Mouse (Mus musculus): Measurements from ENCODE around the gene Fam13a. TPM values are rescaled to one million over a fixed set of nuclear protein-coding genes. Genes with fewer than 3 reads are reported as not detected.

Gene Fam13a
- 5.8 and 16.6 TPM in 2 replicates for polyA plus RNA-seq (2012; rRNA removed)

- DNase-seq (ENCODE audit: low read depth) = no peak
These were observed at the start of gene Fam13a for GRCm38 (mm10) chr6:59024164-59024724. Gene Fam13a (minus strand): TSS chr6:59024549.

DNA sequence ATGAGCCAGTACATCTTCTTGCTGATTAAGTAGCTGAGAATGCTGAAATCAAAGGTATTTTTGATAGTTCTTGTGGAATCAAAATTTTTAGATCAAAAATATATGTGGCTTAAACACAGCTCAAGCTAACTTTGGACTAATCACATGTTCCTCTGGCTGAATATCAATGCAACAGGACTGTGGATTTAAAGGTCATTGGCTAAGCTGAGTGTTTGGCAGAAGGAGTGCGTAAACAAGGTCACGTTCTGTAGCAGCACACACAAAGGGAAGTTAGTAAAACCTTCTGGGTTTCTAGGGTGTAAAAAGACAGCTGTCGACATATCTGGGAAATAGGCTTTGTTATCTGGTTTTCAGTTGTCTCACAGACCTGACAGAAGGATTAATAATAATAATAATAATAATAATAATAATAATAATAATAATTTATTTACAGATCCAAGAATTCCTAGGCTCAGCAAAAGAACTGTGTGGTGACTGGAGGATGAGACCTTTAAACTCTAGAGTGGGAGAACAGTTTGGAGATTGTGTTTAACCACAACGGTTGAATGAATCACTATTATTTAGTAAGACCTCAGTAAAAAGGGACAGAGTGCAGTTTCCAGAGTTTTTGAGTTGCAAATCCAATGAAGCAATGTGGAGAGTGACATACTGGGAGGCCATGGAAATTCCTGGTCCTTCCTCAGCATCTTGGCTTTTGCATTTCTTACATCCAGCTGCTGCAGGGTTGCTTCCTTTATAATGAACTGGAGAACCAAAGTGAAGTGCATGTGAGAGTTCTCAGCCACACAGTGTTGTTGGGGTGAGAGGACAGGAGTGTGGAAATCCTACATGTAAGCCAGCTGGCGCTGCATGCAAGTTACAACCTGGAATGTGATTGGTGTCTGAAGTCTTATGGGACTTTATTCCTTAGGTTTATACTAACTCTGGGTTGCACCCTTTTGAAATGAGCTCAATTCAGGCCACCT is 48.0 kb upstream of the Fam13a start:
- no peak for DNase-seq (ENCODE audit: low read depth)

DNA sequence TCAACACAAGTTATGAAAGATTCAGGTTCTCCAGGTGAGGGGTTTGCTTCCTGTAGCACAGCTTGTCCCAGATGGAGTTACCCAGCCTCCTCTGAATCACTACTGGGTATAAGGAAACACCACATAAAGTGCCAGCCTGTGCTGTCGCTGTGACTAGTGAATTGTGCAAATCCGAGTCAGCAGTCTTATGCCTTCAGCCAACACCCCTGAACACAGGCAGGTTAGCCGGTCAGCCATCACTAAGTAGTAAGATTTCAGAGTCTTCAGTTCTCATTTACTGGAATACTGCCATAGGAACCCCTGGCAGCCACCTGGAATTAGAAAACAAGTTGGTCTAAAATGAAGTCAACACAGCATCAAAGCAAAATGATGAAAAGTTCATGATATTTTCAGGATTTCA is 47.3 kb upstream of the Fam13a start:
- DNase-seq (ENCODE audit: low read depth) = no peak

DNA sequence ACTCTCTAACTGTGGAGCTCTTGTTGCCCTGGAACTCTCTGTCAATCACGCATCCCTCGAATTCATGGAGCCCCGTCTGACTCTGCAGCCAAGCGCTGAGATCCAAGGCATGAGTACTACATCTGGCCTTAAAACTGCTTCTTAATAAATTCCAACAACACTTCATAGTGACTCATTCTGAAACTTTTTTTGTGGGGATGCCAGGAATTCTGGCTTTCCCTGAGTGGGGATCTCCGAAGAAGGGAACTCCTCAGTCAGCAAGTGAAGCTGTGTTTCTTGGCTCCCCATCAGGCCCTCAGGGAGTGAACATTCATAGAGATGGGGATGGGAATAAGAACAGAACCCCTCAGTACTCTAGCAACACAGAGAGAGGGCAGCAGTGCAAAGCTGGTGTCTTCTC is 43.8 kb upstream of the Fam13a start:
- DNase-seq (ENCODE audit: low read depth) = no peak

DNA sequence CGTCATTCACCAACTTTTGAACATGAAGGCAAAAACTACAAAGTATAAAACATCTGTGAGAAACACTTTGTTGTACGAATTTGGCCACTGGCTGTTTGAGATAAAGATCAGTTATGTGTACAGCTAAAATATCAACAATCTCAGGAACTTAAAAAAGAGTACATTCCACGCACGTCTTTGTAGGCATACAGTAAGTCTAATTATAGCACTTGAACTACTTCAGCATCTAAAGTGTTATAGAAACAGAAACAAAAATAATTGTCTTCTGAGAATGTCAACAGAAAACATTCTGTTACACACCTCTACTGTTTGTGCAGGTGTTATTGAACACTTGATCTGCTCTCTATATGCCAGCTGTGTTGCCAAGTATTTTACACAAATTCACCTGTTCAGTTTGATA is 40.1 kb upstream of the Fam13a start:
- no peak for DNase-seq (ENCODE audit: low read depth)

DNA sequence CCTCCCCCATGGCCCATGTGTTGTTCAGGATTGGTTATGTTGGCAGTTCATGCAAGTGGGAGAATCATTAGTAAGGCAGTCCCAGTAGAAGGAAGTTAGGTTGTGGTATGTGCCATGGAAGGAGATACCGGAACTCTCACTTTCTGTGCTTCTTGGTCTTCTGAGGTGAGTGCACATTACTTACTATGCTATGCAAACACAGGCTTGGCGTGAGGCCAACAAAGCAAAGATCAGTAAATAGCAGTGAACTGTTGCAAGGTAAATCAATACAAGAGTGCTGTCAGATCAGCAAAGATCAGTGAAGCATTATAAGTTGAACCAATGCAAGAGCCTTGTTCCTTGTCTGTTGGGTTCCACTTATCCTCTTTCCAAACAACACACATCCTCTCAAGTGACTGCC is 28.9 kb upstream of the Fam13a start:
- DNase-seq (ENCODE audit: low read depth) = no peak

GRCm38 (mm10) chr6:59039719-59040118 is 15.4 kb upstream of the Fam13a start:
- no peak for DNase-seq (ENCODE audit: low read depth)

DNA sequence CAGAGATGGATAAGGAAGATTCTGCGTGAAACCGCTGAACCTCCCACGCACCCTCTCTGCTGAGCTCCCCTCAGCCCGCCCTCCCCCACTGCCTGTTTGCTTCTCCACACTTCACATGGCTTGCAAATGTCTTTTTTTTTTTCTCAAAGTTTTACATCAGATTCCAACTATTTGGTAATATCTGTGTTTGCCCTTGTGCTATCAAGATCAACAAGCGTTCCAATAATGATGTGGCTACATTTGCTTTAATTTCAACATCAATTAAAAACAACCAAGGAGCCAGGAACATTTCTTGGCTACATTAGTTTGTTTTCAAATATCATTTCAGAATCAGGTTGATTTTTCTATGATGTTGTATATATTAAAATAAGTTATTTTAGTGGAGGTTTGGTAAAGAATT is 8.4 kb upstream of the Fam13a start:
- no peak for DNase-seq (ENCODE audit: low read depth)

GRCm38 (mm10) chr6:59031539-59031938 is 7.2 kb upstream of the Fam13a start:
- DNase-seq (ENCODE audit: low read depth) = no peak

DNA sequence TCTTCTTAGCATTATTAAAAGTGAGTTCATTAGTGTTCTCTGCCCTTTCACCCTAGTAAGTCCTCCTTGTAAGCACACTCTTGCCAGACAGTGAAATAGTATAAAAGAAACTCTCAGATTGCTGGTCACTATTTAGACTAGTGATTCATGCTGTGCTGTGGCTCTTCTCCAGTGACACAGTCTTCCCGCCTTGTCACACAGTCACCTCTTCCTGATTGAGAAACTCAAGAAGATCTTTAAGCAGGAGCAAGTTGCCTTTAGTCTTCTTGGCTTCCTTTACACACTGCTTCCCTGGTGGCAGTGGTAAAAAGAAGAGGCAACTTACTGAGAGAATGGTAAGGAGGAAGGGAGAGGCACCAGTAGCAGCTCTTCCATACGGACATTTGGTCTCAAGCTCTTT is 6.3 kb upstream of the Fam13a start:
- no peak for DNase-seq (ENCODE audit: low read depth)

- DNase-seq (ENCODE audit: low read depth) = no peak
These were observed 5.7 kb upstream of the Fam13a start for GRCm38 (mm10) chr6:59030037-59030436.

DNA sequence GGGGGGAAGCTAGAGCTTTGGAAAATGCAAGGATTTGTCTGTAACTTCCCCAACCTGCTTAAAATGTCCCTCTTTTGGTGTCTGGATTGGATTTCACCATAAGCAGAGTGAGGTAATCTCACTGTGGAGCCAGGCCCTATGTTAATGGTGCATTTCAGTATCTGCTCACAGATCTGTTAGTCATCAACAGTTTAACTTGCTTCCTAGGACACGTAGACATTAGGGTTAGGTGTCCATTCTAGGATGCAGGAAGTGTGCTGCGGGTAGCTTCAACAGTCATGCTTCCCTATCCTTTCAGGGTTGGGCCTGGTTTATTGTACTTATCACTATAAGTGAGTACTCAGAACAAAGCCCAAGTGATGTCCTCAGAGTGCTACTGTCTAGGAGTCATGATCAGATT is 4.5 kb upstream of the Fam13a start:
- DNase-seq (ENCODE audit: low read depth) = no peak

GRCm38 (mm10) chr6:59024806-59025205 is 457 bp upstream of the Fam13a start:
- no peak for DNase-seq (ENCODE audit: low read depth)

GRCm38 (mm10) chr6:59023455-59024163 is 740 bp downstream of the Fam13a start:
- DNase-seq (ENCODE audit: low read depth) = no peak

DNA sequence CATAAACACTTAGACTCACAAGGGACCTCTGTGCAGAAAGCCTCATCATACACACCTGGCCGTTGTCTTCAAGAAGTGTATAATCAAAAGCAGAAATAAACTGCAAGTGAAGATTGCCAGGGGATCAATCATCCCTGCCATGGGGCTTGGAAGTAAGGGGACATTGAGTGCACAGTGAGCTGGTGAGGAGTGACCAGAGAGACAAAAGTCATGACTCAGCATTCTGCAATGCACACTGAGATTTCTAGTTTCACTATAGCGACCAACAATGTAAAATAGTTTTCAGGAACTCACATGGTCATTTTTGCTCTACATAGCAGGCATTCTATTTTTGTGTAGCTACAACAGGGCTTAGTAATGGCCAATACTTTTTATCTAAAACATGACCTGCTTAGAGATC is 1.7 kb downstream of the Fam13a start:
- no peak for DNase-seq (ENCODE audit: low read depth)

DNA sequence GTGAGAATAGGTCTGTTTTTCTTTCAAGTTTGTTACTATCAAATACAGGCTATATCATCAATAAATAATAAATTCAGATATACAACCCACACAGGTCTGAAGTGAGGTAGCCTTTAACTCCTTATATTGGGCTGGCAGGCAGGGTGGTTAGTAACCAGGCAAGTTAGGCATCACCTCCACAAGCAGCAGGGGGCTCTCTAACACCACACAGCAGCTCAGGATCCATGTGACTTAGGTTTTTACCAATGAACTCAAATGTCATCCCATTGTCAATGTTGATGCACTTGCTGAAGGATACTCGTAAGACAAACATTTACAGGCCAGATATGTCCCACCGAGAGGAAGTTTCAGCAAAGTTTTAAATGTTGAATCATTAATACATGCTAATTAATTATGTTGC is 4.0 kb downstream of the Fam13a start:
- no peak for DNase-seq (ENCODE audit: low read depth)

- no peak for DNase-seq (ENCODE audit: low read depth)
These were observed 4.5 kb downstream of the Fam13a start for GRCm38 (mm10) chr6:59019847-59020246.

GRCm38 (mm10) chr6:59016336-59016832 is 8.0 kb downstream of the Fam13a start:
- DNase-seq (ENCODE audit: low read depth) = no peak

DNA sequence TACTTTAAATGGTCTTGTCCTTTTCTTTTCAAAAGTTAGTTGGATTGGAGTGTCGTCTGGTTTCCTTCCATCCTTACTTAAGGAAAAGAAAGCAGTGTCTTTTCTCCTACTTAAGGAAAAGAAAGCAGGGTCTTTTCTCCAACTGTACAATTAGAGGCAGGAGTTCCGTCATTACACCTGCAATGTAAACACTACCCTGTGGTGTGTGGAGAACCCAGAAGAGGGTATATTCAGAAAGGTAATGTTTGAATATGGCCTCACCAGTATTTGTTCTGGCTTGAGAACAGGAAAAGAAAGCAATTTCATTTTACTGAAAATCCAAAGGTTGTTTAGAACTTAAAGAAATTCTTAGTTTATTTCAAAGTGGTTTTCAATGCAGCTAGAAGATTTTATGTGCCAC is 9.6 kb downstream of the Fam13a start:
- DNase-seq (ENCODE audit: low read depth) = no peak

GRCm38 (mm10) chr6:59014088-59014759 is 10.1 kb downstream of the Fam13a start:
- no peak for DNase-seq (ENCODE audit: low read depth)

GRCm38 (mm10) chr6:59010792-59011191 is 13.6 kb downstream of the Fam13a start:
- DNase-seq (ENCODE audit: low read depth) = no peak

DNA sequence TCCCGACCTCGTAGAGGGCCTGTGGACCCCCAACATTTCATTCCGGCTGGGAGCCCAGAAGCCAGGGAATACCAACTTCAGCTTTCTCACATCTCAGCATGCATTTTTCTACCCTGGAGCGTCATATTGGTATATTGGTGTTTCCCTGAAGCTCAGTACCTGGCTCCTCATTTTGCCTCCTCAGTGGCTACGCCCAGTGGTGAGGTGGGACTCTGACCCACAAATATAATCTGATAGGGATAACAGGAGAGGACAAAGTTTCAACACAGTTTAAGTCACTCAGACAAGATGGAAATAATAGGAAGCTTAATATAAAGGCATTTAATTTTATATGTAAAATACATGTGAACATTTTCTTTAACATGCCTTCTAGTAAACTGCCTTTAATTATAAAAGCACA is 19.7 kb downstream of the Fam13a start:
- DNase-seq (ENCODE audit: low read depth) = no peak
